Mouse (Mus musculus): ENCODE data around the gene Elmo1.

GRCm38 (mm10) chr13:20090711-20091603 lies 561 bp downstream of the Elmo1 start:
- TF ChIP-seq CTCF (IDR thresholded peaks at IDR 0.05; ENCODE audit: low read depth, low read length) (no peak), POLR2AphosphoS5 (IDR thresholded peaks at IDR 0.05; ENCODE audit: insufficient replicate concordance, low read depth, low read length) (no peak), GATA1 (IDR thresholded peaks at IDR 0.05; ENCODE audit: borderline replicate concordance, low read length) (no peak), TAL1 (conservative IDR thresholded peaks at IDR 0.05; ENCODE audit: low read depth, low read length) (no peak), GATA2 (IDR thresholded peaks at IDR 0.05; ENCODE audit: borderline replicate concordance, low read depth, low read length) (no peak)
